Mouse (Mus musculus) limb, embryonic 14.5 days (tissue): ENCODE data around the gene Zfp617. TPM values are rescaled to one million over a fixed set of nuclear protein-coding genes. Genes with fewer than 3 reads are reported as not detected.

Experiments
- ATAC-seq: fragments of 200-750 bp; cut with Nextera tagmentation; 2 replicates; pipeline ENCODE4 v1.8.0; 2017; ENCODE audit warnings: low read depth, moderate number of reproducible peaks, moderate TSS enrichment; ENCODE audit not compliant: low FRiP score
- DNase-seq: peaks from one replicate; pipeline ENCODE4 v3.0.0-alpha.2; 2015; ENCODE audit warnings: low spot score
- H3K27ac ChIP-seq: fragments of 300-500 bp; sonication (generic); replicated peaks from 2 replicates; pipeline ENCODE4 v1.5.1; 2014; ENCODE audit warnings: low read depth, mild to moderate bottlenecking, low read length, moderate library complexity, mixed read lengths
- H3K27me3 ChIP-seq: fragments of 300-500 bp; sonication (generic); 2 replicates; pipeline ENCODE4 v1.6.1; 2014; ENCODE audit warnings: low read length, mixed read lengths; ENCODE audit not compliant: control insufficient read depth, insufficient read depth
- H3K36me3 ChIP-seq: fragments of 300-500 bp; sonication (generic); 2 replicates; pipeline ENCODE4 v1.6.1; 2014; ENCODE audit warnings: mild to moderate bottlenecking, low read length, moderate library complexity, mixed read lengths; ENCODE audit not compliant: control insufficient read depth, insufficient read depth
- H3K4me1 ChIP-seq: fragments of 300-500 bp; sonication (generic); 2 replicates; pipeline ENCODE4 v1.6.1; 2014; ENCODE audit warnings: antibody characterized with exemption, low read length, mixed read lengths; ENCODE audit not compliant: control insufficient read depth, insufficient read depth
- H3K4me2 ChIP-seq: fragments of 300-500 bp; sonication (generic); replicated peaks from 2 replicates; pipeline ENCODE4 v1.6.1; 2014; ENCODE audit warnings: low read depth, mild to moderate bottlenecking, low read length, moderate library complexity; ENCODE audit not compliant: severe bottlenecking
- H3K4me3 ChIP-seq: fragments of 300-500 bp; sonication (generic); replicated peaks from 2 replicates; pipeline ENCODE4 v1.5.1; 2014; ENCODE audit warnings: low read length
- H3K9ac ChIP-seq: fragments of 300-500 bp; sonication (generic); 2 replicates; pipeline ENCODE4 v1.6.1; 2014; ENCODE audit warnings: mild to moderate bottlenecking, low read depth, low read length, moderate library complexity; ENCODE audit not compliant: severe bottlenecking
- H3K9me3 ChIP-seq: fragments of 300-500 bp; sonication (generic); 2 replicates; pipeline ENCODE4 v1.6.1; 2016; ENCODE audit warnings: low read length; ENCODE audit not compliant: control insufficient read depth
- POLR2A ChIP-seq: fragments of 200-500 bp; IDR thresholded peaks from 2 replicates; pipeline ENCODE4 v1.8.0; 2012; ENCODE audit warnings: inconsistent platforms, mild to moderate bottlenecking, moderate library complexity, borderline replicate concordance; ENCODE audit not compliant: insufficient read depth, insufficient read length; ENCODE audit errors: extremely low read depth
- WGBS: fragments of 180-500 bp; shearing (Covaris S2); extraction: QIAGEN DNeasy Blood & Tissue Kit; methylation state at CpG from one replicate; pipeline ENCODE4 v1.1.7; 2014; 5-methylcytosine and 5-hydroxymethylcytosine counted together
- polyA plus RNA-seq, 2 experiments: library from polyadenylated mRNA; depleted of rRNA in 1 of 2; stranded (reverse) in 1 of 2; unstranded in 1 of 2; fragments of >200 nt; fragmentation: Nextera tagmentation in 1 of 2; extraction: Ambion mirVana in 1 of 2; gene quantifications; 2 replicates each; pipeline versions ENCODE4 v1.2.1 to v1.2.3; 2012 to 2014

Zfp617 gene
- polyA plus RNA-seq, 2 experiments, result 14.9 to 21.2 TPM

- DNase-seq, result no peak
- WGBS, result 96% methylated on average over 5 of the region's 5 CpGs
These were observed 58.8 kb downstream of the Zfp617 start for GRCm38 (mm10) chr8:71967261-71967660.

GRCm38 (mm10) chr8:71968100-71968499 is 59.7 kb downstream of the Zfp617 start:
- H3K36me3 ChIP-seq, result peaks cover 51% of the 10 kb centered on the region
- H3K9me3 ChIP-seq, result peaks cover 9% of the 10 kb centered on the region
- H3K4me3 ChIP-seq, result no peak overlapping the region
- no peak overlapping the region for H3K9ac ChIP-seq
- DNase-seq (no peak), ATAC-seq (no peak; the same call in 1 of the 2 replicates)
- WGBS, result 73% methylated on average over 6 of the region's 6 CpGs
- H3K4me2 ChIP-seq, result no peak overlapping the region
- no peak for TF ChIP-seq POLR2A
- H3K4me1 ChIP-seq, result no peaks in the 10 kb centered on the region
- H3K27ac ChIP-seq, result no peak overlapping the region
- no peaks in the 10 kb centered on the region for H3K27me3 ChIP-seq

More at GRCm38 (mm10) chr8:71967261-71967660, 58.8 kb downstream of the Zfp617 start:
- no peaks in the 10 kb centered on the region for H3K27me3 ChIP-seq
- H3K9me3 ChIP-seq, result peaks cover 9% of the 10 kb centered on the region
- no peaks in the 10 kb centered on the region for H3K4me1 ChIP-seq
- no peak overlapping the region for H3K4me3 ChIP-seq
- peaks cover 51% of the 10 kb centered on the region for H3K36me3 ChIP-seq
- TF ChIP-seq POLR2A, result no peak
- no peak overlapping the region for H3K4me2 ChIP-seq
- H3K9ac ChIP-seq, result no peak overlapping the region
- no peak overlapping the region for H3K27ac ChIP-seq
- ATAC-seq, result no peak

GRCm38 (mm10) chr8:71968636-71969035 is 60.2 kb downstream of the Zfp617 start:
- DNase-seq (no peak), ATAC-seq (no peak)
- H3K36me3 ChIP-seq, result peaks cover 51% of the 10 kb centered on the region
- H3K27me3 ChIP-seq, result no peaks in the 10 kb centered on the region
- no peaks in the 10 kb centered on the region for H3K4me1 ChIP-seq
- no peak for TF ChIP-seq POLR2A
- H3K4me3 ChIP-seq, result no peak overlapping the region
- 83% methylated on average over 6 of the region's 6 CpGs for WGBS
- no peak overlapping the region for H3K9ac ChIP-seq
- H3K27ac ChIP-seq, result no peak overlapping the region
- H3K9me3 ChIP-seq, result peaks cover 9% of the 10 kb centered on the region
- no peak overlapping the region for H3K4me2 ChIP-seq

- Histone ChIP-seq H3K4me3 (no peak overlapping the region), H3K9me3 (peaks cover 4% of the 10 kb centered on the region), H3K27ac (no peak overlapping the region), H3K36me3 (peaks cover 32% of the 10 kb centered on the region), H3K9ac (no peak overlapping the region), H3K4me1 (no peaks in the 10 kb centered on the region), H3K4me2 (no peak overlapping the region), H3K27me3 (no peaks in the 10 kb centered on the region)
- no peak for ATAC-seq
- no peak for TF ChIP-seq POLR2A
- DNase-seq, result no peak
- WGBS, result 88% methylated on average over 1 of the region's 1 CpGs
These were observed 63.5 kb downstream of the Zfp617 start for GRCm38 (mm10) chr8:71971945-71972344.

GRCm38 (mm10) chr8:71974211-71974610 is 65.8 kb downstream of the Zfp617 start:
- H3K36me3 ChIP-seq, result peaks cover 9% of the 10 kb centered on the region; the same call in 1 of the 2 replicates
- WGBS, result 81% methylated on average over 3 of the region's 3 CpGs
- TF ChIP-seq POLR2A, result no peak
- no peaks in the 10 kb centered on the region for H3K4me1 ChIP-seq
- H3K27me3 ChIP-seq, result no peaks in the 10 kb centered on the region
- no peak overlapping the region for H3K27ac ChIP-seq
- H3K4me3 ChIP-seq, result no peak overlapping the region
- no peaks in the 10 kb centered on the region for H3K9me3 ChIP-seq
- DNase-seq, result no peak
- H3K9ac ChIP-seq, result no peak overlapping the region
- H3K4me2 ChIP-seq, result no peak overlapping the region
- ATAC-seq, result no peak

- no peaks in the 10 kb centered on the region for H3K4me1 ChIP-seq
- no peaks in the 10 kb centered on the region for H3K9me3 ChIP-seq
- ATAC-seq (no peak), DNase-seq (no peak)
- no peak overlapping the region for H3K4me3 ChIP-seq
- no peaks in the 10 kb centered on the region for H3K27me3 ChIP-seq
- no peak for TF ChIP-seq POLR2A
- H3K4me2 ChIP-seq, result no peak overlapping the region
- no peak overlapping the region for H3K27ac ChIP-seq
- WGBS, result 81% methylated on average over 2 of the region's 2 CpGs
- no peak overlapping the region for H3K9ac ChIP-seq
- H3K36me3 ChIP-seq, result no peaks in the 10 kb centered on the region
These were observed 72.6 kb downstream of the Zfp617 start for GRCm38 (mm10) chr8:71981032-71981431.
